Mouse (Mus musculus): ENCODE measurements around the gene Slc25a45. TPM values are rescaled to one million over a fixed set of nuclear protein-coding genes. Genes with fewer than 3 reads are reported as not detected.

Gene Slc25a45
- polyA plus RNA-seq, 1 experiment from 2014 or later = 0.59 TPM

GRCm38 (mm10) chr19:5892735-5893134 is 15.1 kb downstream of the Slc25a45 start:
- Histone ChIP-seq H3K36me3 (ENCODE audit: control insufficient read depth, insufficient read depth, low read length) (0 out of 2 replicates have a peak, but pooled peaks cover 3% of the 10 kb centered on the region), H3K4me1 (ENCODE audit: control insufficient read depth, insufficient read depth, low read length) (peaks cover 18% of the 10 kb centered on the region), H3K4me3 (ENCODE audit: low read depth, low read length) (peak overlapping the region; percentile 73), H3K9ac (replicated peaks; ENCODE audit: low read depth, low read length) (peak overlapping the region; percentile 87), H3K4me2 (ENCODE audit: low read depth, low read length) (peak overlapping the region; percentile 90), H3K27me3 (ENCODE audit: control insufficient read depth, insufficient read depth, low read length) (no peaks in the 10 kb centered on the region), H3K9me3 (ENCODE audit: control insufficient read depth, low read length) (no peaks in the 10 kb centered on the region), H3K27ac (ENCODE audit: low read depth, low read length) (no peak overlapping the region)
- WGBS = 94% methylated on average over 13 of the region's 13 CpGs
- no peak for ATAC-seq (ENCODE audit: low read depth)

- Histone ChIP-seq H3K27ac (ENCODE audit: low read depth, low read length) (peak overlapping the region; percentile 82), H3K4me1 (ENCODE audit: control insufficient read depth, insufficient read depth, low read length) (peaks cover 18% of the 10 kb centered on the region), H3K9me3 (ENCODE audit: control insufficient read depth, low read length) (no peaks in the 10 kb centered on the region), H3K27me3 (ENCODE audit: control insufficient read depth, insufficient read depth, low read length) (no peaks in the 10 kb centered on the region), H3K9ac (replicated peaks; ENCODE audit: low read depth, low read length) (peak overlapping the region; percentile 87), H3K4me2 (ENCODE audit: low read depth, low read length) (peak overlapping the region; percentile 90), H3K4me3 (ENCODE audit: low read depth, low read length) (peak overlapping the region; percentile 73), H3K36me3 (ENCODE audit: control insufficient read depth, insufficient read depth, low read length) (peaks cover 7% of the 10 kb centered on the region)
- peak; percentile 44 for ATAC-seq (ENCODE audit: low read depth)
- WGBS = 11% methylated on average over 18 of the region's 31 CpGs
Observed at GRCm38 (mm10) chr19:5893282-5894001, 15.8 kb downstream of the Slc25a45 start.

- Histone ChIP-seq H3K4me1 (ENCODE audit: control insufficient read depth, insufficient read depth, low read length) (peaks cover 18% of the 10 kb centered on the region), H3K27ac (ENCODE audit: low read depth, low read length) (peak within 1 kb of the TSS; percentile 82), H3K9me3 (ENCODE audit: control insufficient read depth, low read length) (no peaks in the 10 kb centered on the region), H3K4me2 (ENCODE audit: low read depth, low read length) (peak within 1 kb of the TSS; percentile 90), H3K36me3 (ENCODE audit: control insufficient read depth, insufficient read depth, low read length) (peaks cover 11% of the 10 kb centered on the region), H3K4me3 (ENCODE audit: low read depth, low read length) (peak within 1 kb of the TSS; percentile 73), H3K27me3 (ENCODE audit: control insufficient read depth, insufficient read depth, low read length) (no peaks in the 10 kb centered on the region), H3K9ac (replicated peaks; ENCODE audit: low read depth, low read length) (peak within 1 kb of the TSS; percentile 87)
- peak; percentile 97 for ATAC-seq (ENCODE audit: low read depth)
- WGBS = 5% methylated on average over 32 of the region's 36 CpGs
Observed at GRCm38 (mm10) chr19:5894002-5894678, 16.5 kb downstream of the Slc25a45 start, which contains the start of gene Tigd3. TSS of gene Tigd3 (minus strand) at chr19:5894149.

GRCm38 (mm10) chr19:5907275-5907674 is 29.7 kb downstream of the Slc25a45 start:
- H3K4me2 ChIP-seq (ENCODE audit: low read depth, low read length) = no peak overlapping the region
- no peak overlapping the region for H3K27ac ChIP-seq (ENCODE audit: low read depth, low read length)
- peaks cover 47% of the 10 kb centered on the region for H3K36me3 ChIP-seq (ENCODE audit: control insufficient read depth, insufficient read depth, low read length)
- peaks cover 24% of the 10 kb centered on the region for H3K4me1 ChIP-seq (ENCODE audit: control insufficient read depth, insufficient read depth, low read length)
- H3K9ac ChIP-seq (replicated peaks; ENCODE audit: low read depth, low read length) = no peak overlapping the region
- ATAC-seq (ENCODE audit: low read depth) = no peak
- no peaks in the 10 kb centered on the region for H3K9me3 ChIP-seq (ENCODE audit: control insufficient read depth, low read length)
- H3K27me3 ChIP-seq (ENCODE audit: control insufficient read depth, insufficient read depth, low read length) = no peaks in the 10 kb centered on the region
- no peak overlapping the region for H3K4me3 ChIP-seq (ENCODE audit: low read depth, low read length)
- 90% methylated on average over 3 of the region's 3 CpGs for WGBS

GRCm38 (mm10) chr19:5910221-5910620 is 32.6 kb downstream of the Slc25a45 start:
- ATAC-seq (ENCODE audit: low read depth) = no peak
- Histone ChIP-seq H3K4me2 (ENCODE audit: low read depth, low read length) (peak overlapping the region; percentile 86), H3K9ac (replicated peaks; ENCODE audit: low read depth, low read length) (peak overlapping the region; percentile 11; the same call in 1 of the 2 replicates), H3K4me3 (ENCODE audit: low read depth, low read length) (peak overlapping the region; percentile 16; the same call in 1 of the 2 replicates), H3K36me3 (ENCODE audit: control insufficient read depth, insufficient read depth, low read length) (peaks cover 18% of the 10 kb centered on the region), H3K27ac (ENCODE audit: low read depth, low read length) (peak overlapping the region; percentile 39; the same call in 1 of the 2 replicates), H3K4me1 (ENCODE audit: control insufficient read depth, insufficient read depth, low read length) (peaks cover 31% of the 10 kb centered on the region), H3K27me3 (ENCODE audit: control insufficient read depth, insufficient read depth, low read length) (no peaks in the 10 kb centered on the region), H3K9me3 (ENCODE audit: control insufficient read depth, low read length) (no peaks in the 10 kb centered on the region)
- WGBS = 57% methylated on average over 6 of the region's 6 CpGs

- peak overlapping the region; percentile 86 for H3K4me2 ChIP-seq (ENCODE audit: low read depth, low read length)
- peak overlapping the region; percentile 93 for H3K4me3 ChIP-seq (ENCODE audit: low read depth, low read length)
- peak overlapping the region; percentile 82 for H3K27ac ChIP-seq (ENCODE audit: low read depth, low read length)
- no peaks in the 10 kb centered on the region for H3K27me3 ChIP-seq (ENCODE audit: control insufficient read depth, insufficient read depth, low read length)
- peaks cover 5% of the 10 kb centered on the region for H3K36me3 ChIP-seq (ENCODE audit: control insufficient read depth, insufficient read depth, low read length)
- H3K4me1 ChIP-seq (ENCODE audit: control insufficient read depth, insufficient read depth, low read length) = peaks cover 31% of the 10 kb centered on the region
- no peak for ATAC-seq (ENCODE audit: low read depth)
- H3K9ac ChIP-seq (replicated peaks; ENCODE audit: low read depth, low read length) = peak overlapping the region; percentile 81
- H3K9me3 ChIP-seq (ENCODE audit: control insufficient read depth, low read length) = no peaks in the 10 kb centered on the region
- whole genome bisulfite sequencing = 4% methylated on average over 14 of the region's 14 CpGs
Observed at GRCm38 (mm10) chr19:5911430-5912102, 34.0 kb downstream of the Slc25a45 start.

GRCm38 (mm10) chr19:5912103-5913006 is 34.7 kb downstream of the Slc25a45 start:
- Histone ChIP-seq H3K9me3 (ENCODE audit: control insufficient read depth, low read length) (no peaks in the 10 kb centered on the region), H3K9ac (replicated peaks; ENCODE audit: low read depth, low read length) (peak overlapping the region; percentile 81), H3K27me3 (ENCODE audit: control insufficient read depth, insufficient read depth, low read length) (no peaks in the 10 kb centered on the region), H3K4me1 (ENCODE audit: control insufficient read depth, insufficient read depth, low read length) (peaks cover 31% of the 10 kb centered on the region), H3K36me3 (ENCODE audit: control insufficient read depth, insufficient read depth, low read length) (no peaks in the 10 kb centered on the region), H3K4me3 (ENCODE audit: low read depth, low read length) (peak overlapping the region; percentile 93), H3K4me2 (ENCODE audit: low read depth, low read length) (peak overlapping the region; percentile 86), H3K27ac (ENCODE audit: low read depth, low read length) (peak overlapping the region; percentile 82)
- ATAC-seq (ENCODE audit: low read depth) = peak; percentile 93
- 0% methylated on average over 58 of the region's 59 CpGs for WGBS

GRCm38 (mm10) chr19:5913007-5913719 is 35.6 kb downstream of the Slc25a45 start, which contains the start of gene Dpf2:
TSS of gene Dpf2 (minus strand) at chr19:5913010.
- H3K9me3 ChIP-seq (ENCODE audit: control insufficient read depth, low read length) = no peaks in the 10 kb centered on the region
- peak within 1 kb of the TSS; percentile 93 for H3K4me3 ChIP-seq (ENCODE audit: low read depth, low read length)
- WGBS = 21% methylated on average over 13 of the region's 13 CpGs
- no peaks in the 10 kb centered on the region for H3K27me3 ChIP-seq (ENCODE audit: control insufficient read depth, insufficient read depth, low read length)
- H3K36me3 ChIP-seq (ENCODE audit: control insufficient read depth, insufficient read depth, low read length) = no peaks in the 10 kb centered on the region
- H3K9ac ChIP-seq (replicated peaks; ENCODE audit: low read depth, low read length) = peak within 1 kb of the TSS; percentile 81
- peak; percentile 69; the same call in 1 of the 2 replicates for ATAC-seq (ENCODE audit: low read depth)
- H3K27ac ChIP-seq (ENCODE audit: low read depth, low read length) = peak within 1 kb of the TSS; percentile 82
- H3K4me1 ChIP-seq (ENCODE audit: control insufficient read depth, insufficient read depth, low read length) = peaks cover 31% of the 10 kb centered on the region
- peak within 1 kb of the TSS; percentile 86 for H3K4me2 ChIP-seq (ENCODE audit: low read depth, low read length)
